Mouse (Mus musculus) urinary bladder, postnatal 10 days (tissue): ENCODE measurements around the gene Rnase2b.
"Not testable (repeated sequence)": the region's sequence is repeated elsewhere in the genome, so short reads cannot be mapped to it uniquely, and the experiment has no call there.

Experiments
- DNase-seq: peaks from one replicate; pipeline ENCODE4 v3.0.0; 2022; ENCODE audit warnings: low spot score

Gene Rnase2b

DNA sequence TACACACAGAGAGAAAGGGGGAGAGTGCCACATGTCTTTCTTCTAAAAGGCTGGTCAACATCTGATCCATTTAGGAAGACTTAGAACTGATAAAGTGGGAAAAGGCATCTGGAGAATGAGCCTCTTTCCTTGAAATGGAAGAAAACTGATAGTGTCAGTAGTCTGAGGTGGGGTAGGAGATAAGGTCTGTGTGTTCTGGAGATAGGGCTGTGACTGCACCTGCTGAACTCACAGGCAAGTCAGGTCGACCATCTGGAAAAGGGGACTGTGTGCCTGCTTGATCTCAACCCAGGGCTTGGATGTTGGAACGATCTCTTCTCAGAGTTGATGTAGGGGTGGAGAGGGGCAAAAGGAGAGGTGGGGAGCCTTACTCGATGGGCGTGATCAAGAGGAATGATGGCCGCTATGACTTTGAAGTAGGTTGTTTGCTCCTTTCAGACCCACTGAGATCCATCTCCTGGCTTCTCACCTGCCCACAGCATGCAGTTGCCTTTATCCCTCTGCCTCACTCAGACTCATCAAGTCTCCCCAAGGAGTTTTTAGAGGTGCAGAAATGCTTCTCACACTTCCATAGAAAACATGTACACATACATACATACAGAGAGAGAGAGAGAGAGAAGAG is 9.7 kb upstream of the Rnase2b start:
- DNase-seq = no peak

GRCm38 (mm10) chr14:51156056-51156735 is 5.9 kb upstream of the Rnase2b start:
- DNase-seq = no peak

- DNase-seq = no peak
These were observed 5.4 kb upstream of the Rnase2b start for GRCm38 (mm10) chr14:51156736-51157068.

GRCm38 (mm10) chr14:51157072-51157471 is 5.0 kb upstream of the Rnase2b start:
- no peak for DNase-seq

DNA sequence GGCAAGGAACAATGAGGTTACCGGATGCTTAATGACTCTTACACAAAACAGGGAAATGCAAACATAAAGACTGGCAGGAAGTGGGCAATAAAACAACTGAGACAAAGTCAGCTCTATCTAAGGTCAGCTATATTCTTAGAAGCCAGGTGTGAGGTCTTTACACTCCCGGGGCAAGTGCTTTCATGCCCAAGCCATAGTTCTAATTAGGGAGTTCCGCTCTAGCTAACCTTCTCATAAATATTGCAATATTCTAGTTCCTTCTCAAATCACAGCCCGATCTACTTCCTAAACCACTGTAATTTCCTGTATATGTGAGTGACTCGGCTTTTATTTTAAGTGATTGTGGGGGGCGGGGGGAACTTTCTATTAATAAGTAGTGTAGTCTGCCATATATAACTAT is 1.3 kb downstream of the Rnase2b start:
- not testable (repeated sequence) for DNase-seq

- DNase-seq = no peak
These were observed 3.4 kb downstream of the Rnase2b start for GRCm38 (mm10) chr14:51165435-51165834.

- DNase-seq = no peak
These were observed 4.0 kb downstream of the Rnase2b start for GRCm38 (mm10) chr14:51166068-51166467.

DNA sequence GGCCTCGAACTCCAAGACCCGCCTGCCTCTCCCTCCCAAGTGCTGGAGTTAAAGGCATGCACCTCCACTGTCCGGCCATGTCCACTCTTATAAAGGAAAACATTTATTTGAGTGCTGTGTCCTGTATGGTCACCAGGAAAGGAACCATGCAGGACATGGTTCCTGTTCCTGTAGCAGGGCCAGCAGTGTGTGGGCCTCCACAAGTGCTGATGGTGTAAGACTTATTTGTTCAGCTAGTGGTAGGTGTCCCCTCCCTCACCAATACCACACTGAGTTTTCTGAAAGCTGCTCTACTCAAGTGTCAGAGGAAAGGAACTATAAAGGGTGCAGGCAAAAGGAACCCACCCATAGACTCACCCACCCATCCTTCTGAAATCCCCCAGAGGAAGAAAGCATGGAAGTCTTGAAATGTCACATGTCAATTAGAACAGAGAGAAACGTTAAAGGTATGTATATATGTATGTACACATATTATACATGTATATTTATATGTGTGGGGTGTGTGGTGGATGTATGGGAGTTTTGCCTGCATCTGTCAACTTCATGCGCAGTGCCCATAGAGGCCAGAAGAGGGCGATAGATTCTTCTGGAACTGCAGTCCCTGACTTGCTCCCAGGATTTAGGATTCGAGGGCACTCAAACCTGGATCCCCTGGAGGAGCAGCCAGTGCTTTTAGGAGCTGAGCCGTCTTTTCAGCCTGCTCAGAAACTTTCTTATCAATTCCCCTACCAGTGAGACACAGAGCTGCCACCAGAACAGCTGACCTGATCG is 10.2 kb downstream of the Rnase2b start:
- not testable (repeated sequence) for DNase-seq

GRCm38 (mm10) chr14:51172947-51173346 is 10.9 kb downstream of the Rnase2b start:
- not testable (repeated sequence) for DNase-seq

- DNase-seq = no peak
These were observed 11.8 kb downstream of the Rnase2b start for GRCm38 (mm10) chr14:51173843-51174242.

- DNase-seq = not testable (repeated sequence)
These were observed 19.0 kb downstream of the Rnase2b start for GRCm38 (mm10) chr14:51181051-51181450.

- no peak for DNase-seq
These were observed 33.6 kb downstream of the Rnase2b start for GRCm38 (mm10) chr14:51195681-51196080.

DNA sequence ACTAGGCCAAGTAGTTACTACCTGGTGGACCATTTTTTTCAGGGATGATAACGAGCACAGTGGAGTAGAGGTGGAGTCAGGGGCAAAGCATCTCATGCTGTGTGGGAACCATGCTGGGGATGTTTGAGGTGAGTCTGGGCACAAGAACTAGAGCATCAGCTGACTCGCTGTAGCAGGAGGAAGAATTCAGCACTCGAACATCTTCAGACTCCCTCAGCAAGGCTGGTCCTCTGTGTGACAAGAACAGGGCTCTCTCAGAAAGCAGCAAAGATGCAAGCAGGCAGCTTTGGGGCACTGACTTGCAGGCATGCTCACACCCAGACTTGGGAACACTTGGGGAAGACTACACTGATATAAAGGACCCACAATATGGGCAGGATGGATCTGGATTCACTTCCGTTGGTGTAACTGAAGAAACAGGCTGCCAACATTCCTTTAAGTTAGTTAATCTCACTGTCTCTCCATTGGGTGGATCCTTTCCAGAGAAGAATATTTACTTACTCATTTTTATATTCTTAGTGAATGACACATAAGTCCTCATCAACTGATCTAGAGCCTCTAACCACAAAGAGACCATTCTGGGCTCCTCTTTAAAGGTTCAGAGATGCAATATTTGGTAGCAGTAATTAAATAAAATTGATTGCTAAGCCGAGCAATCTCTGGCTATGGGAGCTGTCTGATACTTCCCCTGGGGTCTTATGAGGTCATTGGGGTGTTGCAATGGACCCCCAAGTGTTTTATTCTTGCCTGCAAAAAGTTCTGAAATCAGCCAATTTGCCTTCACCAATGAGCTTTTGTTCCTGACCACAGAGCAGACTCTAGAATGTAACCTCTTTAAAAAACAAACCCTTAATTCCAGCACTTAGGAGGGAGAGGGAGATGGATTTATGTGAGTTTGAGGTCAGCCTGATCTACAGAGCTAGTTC is 37.3 kb downstream of the Rnase2b start, which contains the start of gene Ang2:
Ang2 (minus strand) TSS at position 51 of the 926 bp plus-strand sequence.
- DNase-seq = no peak

GRCm38 (mm10) chr14:51200054-51200453 is 38.0 kb downstream of the Rnase2b start:
- no peak for DNase-seq

- no peak for DNase-seq
These were observed 38.4 kb downstream of the Rnase2b start for GRCm38 (mm10) chr14:51200466-51200865.

DNA sequence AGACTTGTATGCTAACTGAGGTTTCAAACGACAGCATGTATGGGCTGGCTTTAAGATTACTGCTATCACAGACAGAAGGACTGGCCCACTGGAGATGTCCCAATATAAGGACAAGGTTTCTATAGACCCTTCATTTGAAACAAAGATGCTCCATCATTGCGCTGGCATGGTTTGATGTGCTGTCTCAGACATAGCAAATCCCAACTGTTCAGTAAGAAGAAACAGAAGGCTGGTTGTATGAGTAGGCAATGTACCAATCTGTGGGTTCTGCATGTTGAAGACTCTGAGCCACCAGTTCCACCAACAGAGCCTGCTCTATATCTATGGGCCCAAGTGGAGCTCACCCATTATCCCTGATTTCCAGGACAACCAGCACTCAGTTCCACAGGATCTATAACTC is 41.1 kb downstream of the Rnase2b start, which contains the start of gene Ear14:
Ear14 (plus strand) TSS at position 277 of the 400 bp plus-strand sequence.
- no peak for DNase-seq
